In the genomic region with DNA sequence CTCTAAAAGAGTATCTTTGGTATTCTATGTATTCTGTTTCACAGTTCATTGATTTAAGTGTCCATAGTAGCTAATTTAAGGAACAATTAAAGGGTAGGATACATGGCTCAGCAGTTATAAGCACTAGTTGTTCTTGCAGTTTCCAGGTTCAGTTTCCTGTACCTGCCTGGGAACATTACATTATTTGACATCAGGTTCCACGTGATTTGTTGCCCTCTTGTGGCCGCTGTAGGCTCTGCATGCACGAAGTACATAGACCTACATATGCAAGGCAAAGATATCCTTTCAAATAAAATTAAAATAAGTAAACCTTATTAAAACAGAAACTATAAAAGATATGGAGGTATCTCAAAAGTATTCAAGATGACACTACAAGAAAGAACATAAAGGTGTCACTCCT, we compare ENCODE assay signal across 9 mouse cellular contexts. TPM values are rescaled to one million over a fixed set of nuclear protein-coding genes. Genes with fewer than 3 reads are reported as not detected.
DNase-seq lines count a peak whose midpoint lies in the region; ATAC-seq and TF ChIP-seq lines count a peak whose summit lies in the region.
"Had no signal": no experiment of that assay in that cellular context is flagged by ENCODE, and none has a peak within 500 bp of the region (broad histone marks: within the 10 kb centered on the region; RNA-seq: fewer than 3 reads in every experiment).

No protein-coding gene starts in this region.

- no peak overlapping the region for H3K4me2 ChIP-seq in forebrain, embryonic 11.5 days (ENCODE audit: low read depth, low read length, severe bottlenecking)
- no peak overlapping the region for H3K4me2 ChIP-seq in hindbrain, embryonic 13.5 days
- H3K4me2 ChIP-seq: limb, embryonic 15.5 days had no signal

- 4% methylated on average over 3 of the region's 3 CpGs for WGBS in forebrain, embryonic 11.5 days
- WGBS in hindbrain, embryonic 13.5 days, result under 1% methylated on average over 3 of the region's 3 CpGs

- no peak overlapping the region for H3K27ac ChIP-seq in forebrain, embryonic 11.5 days (ENCODE audit: low read depth, low read length)
- H3K27ac ChIP-seq in hindbrain, embryonic 13.5 days, result no peak overlapping the region
- H3K27ac ChIP-seq: limb, embryonic 15.5 days had no signal

- H3K9me3 ChIP-seq in forebrain, embryonic 11.5 days (ENCODE audit: control insufficient read depth, low read length), result no peaks in the 10 kb centered on the region
- H3K9me3 ChIP-seq in hindbrain, embryonic 13.5 days, result no peaks in the 10 kb centered on the region
- H3K9me3 ChIP-seq: limb, embryonic 15.5 days had no signal

- no peaks in the 10 kb centered on the region for H3K4me1 ChIP-seq in forebrain, embryonic 11.5 days (replicated peaks; ENCODE audit: control insufficient read depth, insufficient read depth, low read length)
- H3K4me1 ChIP-seq in hindbrain, embryonic 13.5 days (replicated peaks), result no peaks in the 10 kb centered on the region
- H3K4me1 ChIP-seq: limb, embryonic 15.5 days had no signal

- TF ChIP-seq POLR2A in brain, embryonic 14.5 days (IDR thresholded peaks at IDR 0.05; ENCODE audit: borderline replicate concordance, extremely low read depth, insufficient read depth, insufficient read length, poor library complexity, severe bottlenecking), result no peak

- peak; percentile 27 to 64 for DNase-seq in frontal cortex, postnatal 14 days (ENCODE audit: low spot score in 2 of 2)
- peak; percentile 85 for DNase-seq in brain, embryonic 14.5 days (ENCODE audit: low read depth)
- peak; percentile 78 for DNase-seq in forebrain, embryonic 11.5 days (ENCODE audit: low spot score)
- peak; percentile 67 to 77 for DNase-seq in layer of hippocampus, postnatal 10 days (ENCODE audit: low spot score in 2 of 2)
- DNase-seq in right cerebral cortex, postnatal 4 days, result peak; percentile 78

- H3K27me3 ChIP-seq in forebrain, embryonic 11.5 days (ENCODE audit: control insufficient read depth, insufficient read depth, low read length), result no peaks in the 10 kb centered on the region
- no peaks in the 10 kb centered on the region for H3K27me3 ChIP-seq in hindbrain, embryonic 13.5 days
- H3K27me3 ChIP-seq: limb, embryonic 15.5 days had no signal

- H3K4me3 ChIP-seq in forebrain, embryonic 11.5 days (ENCODE audit: low read depth, low read length), result no peak overlapping the region
- H3K4me3 ChIP-seq in hindbrain, embryonic 13.5 days, result no peak overlapping the region
- H3K4me3 ChIP-seq: limb, embryonic 15.5 days had no signal

- no peak overlapping the region for H3K9ac ChIP-seq in forebrain, embryonic 11.5 days (ENCODE audit: low read length)
- H3K9ac ChIP-seq in hindbrain, embryonic 13.5 days, result no peak overlapping the region
- H3K9ac ChIP-seq: limb, embryonic 15.5 days had no signal

- ATAC-seq in frontal cortex, adult (ENCODE audit: low TSS enrichment), result no peak
- ATAC-seq in forebrain, embryonic 11.5 days (replicated peaks; ENCODE audit: low FRiP score), result peak; percentile 78
- peak; percentile 24; the same call in 1 of the 2 replicates for ATAC-seq in hindbrain, embryonic 13.5 days (ENCODE audit: low FRiP score)
- peak; percentile 99 for ATAC-seq in megakaryocyte progenitor cell, adult 5-6 weeks (replicated peaks; ENCODE audit: poor library complexity)

- TF ChIP-seq CTCF in brain, embryonic 14.5 days (IDR thresholded peaks at IDR 0.05; ENCODE audit: borderline replicate concordance, extremely low read depth, insufficient read depth, insufficient read length), result peak; percentile 82; the same call in 1 of the 2 replicates

- H3K36me3 ChIP-seq in forebrain, embryonic 11.5 days (ENCODE audit: control insufficient read depth, insufficient read depth, low read length), result no peaks in the 10 kb centered on the region
- no peaks in the 10 kb centered on the region for H3K36me3 ChIP-seq in hindbrain, embryonic 13.5 days
- H3K36me3 ChIP-seq: limb, embryonic 15.5 days had no signal

RNA-seq across cellular contexts. Expression of gene Zfp946, which starts 6.5 kb away (rescaled TPM):
- polyA plus RNA-seq in brain, embryonic 14.5 days (2012; rRNA removed), result 21.8 and 22.9 TPM in 2 replicates
- 28.7 and 32.5 TPM in 2 replicates for polyA plus RNA-seq in forebrain, embryonic 11.5 days (2014; fragmentation: Nextera tagmentation; extraction: Ambion mirVana)
- polyA plus RNA-seq in hindbrain, embryonic 13.5 days (2015; fragmentation: Nextera tagmentation; extraction: Ambion mirVana), result 35.4 and 37.1 TPM in 2 replicates
- 10 to 100 TPM; 12.2 to 13.3 TPM for total RNA-seq in layer of hippocampus, postnatal 10 days (2021)
- 7.7 and 9.2 TPM in 2 replicates for total RNA-seq in megakaryocyte progenitor cell, adult 5-6 weeks (2015)
- total RNA-seq in megakaryocyte progenitor cell, adult 5-6 weeks (2017), result 3.7 and 6.3 TPM in 2 replicates

RNA-seq across cellular contexts. Expression of gene Zfp758, which starts 56.3 kb away (rescaled TPM):
- polyA plus RNA-seq in brain, embryonic 14.5 days (2012; rRNA removed), result 2.1 and 2.7 TPM in 2 replicates
- polyA plus RNA-seq in forebrain, embryonic 11.5 days (2014; fragmentation: Nextera tagmentation; extraction: Ambion mirVana), result 9.2 and 12.2 TPM in 2 replicates
- polyA plus RNA-seq in hindbrain, embryonic 13.5 days (2015; fragmentation: Nextera tagmentation; extraction: Ambion mirVana), result 10.0 and 10.7 TPM in 2 replicates
- 10 to 100 TPM; 10.4 to 11.3 TPM for total RNA-seq in layer of hippocampus, postnatal 10 days (2021)
- total RNA-seq in megakaryocyte progenitor cell, adult 5-6 weeks (2015), result 13.4 and 14.5 TPM in 2 replicates
- total RNA-seq in megakaryocyte progenitor cell, adult 5-6 weeks (2017), result 10.4 and 12.8 TPM in 2 replicates

RNA-seq across cellular contexts. Expression of gene Zfp944, which starts 56.3 kb away (rescaled TPM):
- polyA plus RNA-seq in brain, embryonic 14.5 days (2012; rRNA removed), result 7.4 and 8.3 TPM in 2 replicates
- polyA plus RNA-seq in forebrain, embryonic 11.5 days (2014; fragmentation: Nextera tagmentation; extraction: Ambion mirVana), result 16.0 and 18.8 TPM in 2 replicates
- 12.6 and 14.6 TPM in 2 replicates for polyA plus RNA-seq in hindbrain, embryonic 13.5 days (2015; fragmentation: Nextera tagmentation; extraction: Ambion mirVana)
- total RNA-seq in layer of hippocampus, postnatal 10 days (2021), result 10 to 100 TPM; 10.1 to 10.7 TPM
- 19.3 and 22.5 TPM in 2 replicates for total RNA-seq in megakaryocyte progenitor cell, adult 5-6 weeks (2015)
- 6.3 and 8.8 TPM in 2 replicates for total RNA-seq in megakaryocyte progenitor cell, adult 5-6 weeks (2017)
